8 mouse cellular contexts compared by ENCODE assay signal in genomic region chrX:159988002-159988960, GRCm38 (mm10). TPM values are rescaled to one million over a fixed set of nuclear protein-coding genes. Genes with fewer than 3 reads are reported as not detected.
DNase-seq lines count a peak whose midpoint lies in the region; ATAC-seq and TF ChIP-seq lines count a peak whose summit lies in the region.

Gene Map3k15, plus strand, starts transcription at chrX:159988433.

- no peaks in the 10 kb centered on the region for H3K9me3 ChIP-seq in E14TG2a.4 (ENCODE audit: low read length)
- no peaks in the 10 kb centered on the region for H3K9me3 ChIP-seq in forebrain, embryonic 14.5 days (replicated peaks; ENCODE audit: control insufficient read depth, low read length)

- no peak within 1 kb of the TSS for H3K27ac ChIP-seq in forebrain, embryonic 14.5 days (ENCODE audit: low read depth, low read length)

- peak within 1 kb of the TSS; percentile 49 for H3K9ac ChIP-seq in forebrain, embryonic 14.5 days (ENCODE audit: low read length)

- 40% methylated on average over 104 of the region's 108 CpGs for WGBS in forebrain, embryonic 14.5 days

- peak within 1 kb of the TSS; percentile 73 for H3K4me2 ChIP-seq in forebrain, embryonic 14.5 days (ENCODE audit: low read length)

- peaks cover 3% of the 10 kb centered on the region; the same call in 1 of the 2 replicates for H3K4me1 ChIP-seq in E14TG2a.4 (replicated peaks; ENCODE audit: low read depth, low read length)
- no peaks in the 10 kb centered on the region for H3K4me1 ChIP-seq in forebrain, embryonic 14.5 days (ENCODE audit: control insufficient read depth, insufficient read depth, low read length)

- no peak for TF ChIP-seq CTCF in E14TG2a.4 (conservative IDR thresholded peaks at IDR 0.05; ENCODE audit: low read length)

- peaks cover 19% of the 10 kb centered on the region for H3K27me3 ChIP-seq in E14TG2a.4 (ENCODE audit: insufficient read depth, low read length)
- H3K27me3 ChIP-seq in forebrain, embryonic 14.5 days (replicated peaks; ENCODE audit: control insufficient read depth, insufficient read depth, low read length), result 0 out of 2 replicates have a peak, but pooled peaks cover 2% of the 10 kb centered on the region

- intact Hi-C loops in heart, postnatal 14 days (cut with DNase I), result loop anchor here (2.0 kb wide), 1 partner anchor 129 kb away; no protein-coding TSS in a partner anchor

- peak; percentile 77 for ATAC-seq in forebrain, embryonic 14.5 days

- peak; percentile 13 to 28 for DNase-seq in adrenal gland, postnatal 4 days (ENCODE audit: low spot score in 2 of 2)
- peak; percentile 10 for DNase-seq in forebrain, embryonic 14.5 days (ENCODE audit: low spot score)
- peak; percentile 61 to 71 for DNase-seq in heart, postnatal 14 days
- peak; percentile 72 to 86 for DNase-seq in kidney, postnatal 36 days
- DNase-seq in lung, postnatal 14 days, result peak; percentile 58
- peak; percentile 36 for DNase-seq in ovary, postnatal 14 days (ENCODE audit: low spot score)
- DNase-seq in thymus, postnatal 14 days, result peak; percentile 77

- peak within 1 kb of the TSS; percentile 69 for H3K4me3 ChIP-seq in E14TG2a.4 (replicated peaks; ENCODE audit: low read length)
- peak within 1 kb of the TSS; percentile 36 for H3K4me3 ChIP-seq in forebrain, embryonic 14.5 days (ENCODE audit: low read depth, low read length)

- H3K36me3 ChIP-seq in E14TG2a.4 (ENCODE audit: insufficient read depth, low read length), result no peaks in the 10 kb centered on the region
- H3K36me3 ChIP-seq in forebrain, embryonic 14.5 days (ENCODE audit: control insufficient read depth, insufficient read depth, low read length), result no peaks in the 10 kb centered on the region

RNA-seq across cellular contexts. Expression of gene Map3k15, which starts in this region (rescaled TPM):
- total RNA-seq in adrenal gland, postnatal 4 days (2021), result 1 to 10 TPM; 1.4 to 2.6 TPM
- 0.13 and 0.25 TPM in 2 replicates for polyA plus RNA-seq in forebrain, embryonic 14.5 days (2014; fragmentation: Nextera tagmentation; extraction: Ambion mirVana)
- total RNA-seq in heart, postnatal 14 days (2021), result under 1 TPM; 0.19 to 0.20 TPM

Comparison
In these comparisons a context has a peak if more than half of its experiments do, and no peak if none do; other contexts are left out.
1. Peak in DNase-seq, ATAC-seq, H3K4me3 ChIP-seq, H3K9ac ChIP-seq and H3K4me2 ChIP-seq in forebrain, embryonic 14.5 days; RNA of the gene not detected or under 1 TPM.
2. Peak in DNase-seq in heart, postnatal 14 days; RNA of the gene not detected or under 1 TPM.
3. DNase-seq: peak in every context shown above with its lines; median percentile 79 in kidney, postnatal 36 days; 77 in thymus, postnatal 14 days; 66 in heart, postnatal 14 days; 58 in lung, postnatal 14 days; 36 in ovary, postnatal 14 days; 20 in adrenal gland, postnatal 4 days; 10 in forebrain, embryonic 14.5 days.